Mouse (Mus musculus) CD4-positive helper T cell, adult 2 months (primary cell): ENCODE data around the gene Skor1.
A peak's percentile ranks its signal among the peaks of the same experiment; 100 is the strongest.

ENCODE experiments used
- DNase-seq: peaks from one replicate; pipeline ENCODE4 v3.0.0-alpha.2; 2012; ENCODE audit warnings: low read depth, missing footprints, low spot score

The Skor1 gene

GRCm38 (mm10) chr9:63091971-63092528 lies 56.7 kb downstream of the Skor1 start:
- DNase-seq = no peak

- DNase-seq = no peak
These were observed 57.5 kb downstream of the Skor1 start for GRCm38 (mm10) chr9:63091101-63091921.

- peak; percentile 80 for DNase-seq
These were observed 59.6 kb downstream of the Skor1 start for GRCm38 (mm10) chr9:63089141-63089540.
